Mouse (Mus musculus): Measurements from ENCODE around the gene AC131692.1.

GRCm38 (mm10) chr19:6127760-6128341 lies 33.6 kb downstream of the AC131692.1 start, which contains the start of gene Snx15:
- TF ChIP-seq CTCF (IDR thresholded peaks at IDR 0.05; ENCODE audit: low read depth) (no peak), EP300 (IDR thresholded peaks at IDR 0.05; ENCODE audit: low read depth) (peak; percentile 79)

Data from liver, postnatal 0 days (tissue).